Mouse (Mus musculus): ENCODE data around the gene Tas2r144. TPM values are rescaled to one million over a fixed set of nuclear protein-coding genes. Genes with fewer than 3 reads are reported as not detected.

Gene Tas2r144
- total RNA-seq (2021) = not detected in 2 replicates
- long read RNA-seq = 0 reads

GRCm38 (mm10) chr6:42215028-42215427, at the start of gene Tas2r144:
TSS of gene Tas2r144 (plus strand) at chr6:42215328.
- DNase-seq = no peak

GRCm38 (mm10) chr6:42182462-42182861, 32.7 kb upstream of the Tas2r144 start:
- no peak for DNase-seq

- no peak for DNase-seq
Observed at GRCm38 (mm10) chr6:42186230-42186629, 28.9 kb upstream of the Tas2r144 start.

GRCm38 (mm10) chr6:42197710-42198109, 17.4 kb upstream of the Tas2r144 start:
- no peak for DNase-seq

GRCm38 (mm10) chr6:42199498-42199897, 15.6 kb upstream of the Tas2r144 start:
- no peak for DNase-seq

GRCm38 (mm10) chr6:42222286-42222685, 7.2 kb downstream of the Tas2r144 start:
- no peak for DNase-seq

GRCm38 (mm10) chr6:42225046-42225445, 9.9 kb downstream of the Tas2r144 start:
- no peak for DNase-seq

- peak; percentile 71 for DNase-seq
Observed at GRCm38 (mm10) chr6:42227240-42228101, 12.3 kb downstream of the Tas2r144 start.

- DNase-seq = no peak
Observed at GRCm38 (mm10) chr6:42229610-42230009, 14.5 kb downstream of the Tas2r144 start.

- DNase-seq = no peak
Observed at GRCm38 (mm10) chr6:42231191-42231590, 16.1 kb downstream of the Tas2r144 start.

- no peak for DNase-seq
Observed at GRCm38 (mm10) chr6:42237276-42237805, 22.2 kb downstream of the Tas2r144 start.

GRCm38 (mm10) chr6:42241311-42242045, 26.4 kb downstream of the Tas2r144 start:
- DNase-seq = no peak

GRCm38 (mm10) chr6:42245711-42246353, 30.7 kb downstream of the Tas2r144 start, which contains the start of gene Gstk1:
TSS of gene Gstk1 (plus strand) at chr6:42245935.
- peak; percentile 83 for DNase-seq

GRCm38 (mm10) chr6:42247173-42247572, 32.0 kb downstream of the Tas2r144 start:
- no peak for DNase-seq

- no peak for DNase-seq
Observed at GRCm38 (mm10) chr6:42247981-42248380, 32.9 kb downstream of the Tas2r144 start.

- DNase-seq = no peak
Observed at GRCm38 (mm10) chr6:42251791-42252190, 36.7 kb downstream of the Tas2r144 start.

- DNase-seq = no peak
Observed at GRCm38 (mm10) chr6:42253103-42253502, 38.0 kb downstream of the Tas2r144 start.

- peak; percentile 61 for DNase-seq
Observed at GRCm38 (mm10) chr6:42257303-42257863, 42.3 kb downstream of the Tas2r144 start.

- DNase-seq = no peak
Observed at GRCm38 (mm10) chr6:42260430-42260829, 45.3 kb downstream of the Tas2r144 start.

- no peak for DNase-seq
Observed at GRCm38 (mm10) chr6:42261524-42262170, 46.5 kb downstream of the Tas2r144 start, which contains the start of gene Tmem139. TSS of gene Tmem139 (plus strand) at chr6:42261970.

- peak; percentile 99 for DNase-seq
Observed at GRCm38 (mm10) chr6:42264626-42265312, 49.6 kb downstream of the Tas2r144 start, which contains the start of gene Casp2. TSS of gene Casp2 (plus strand) at chr6:42264985.

Data from adrenal gland, postnatal 25 days (tissue).